Mouse (Mus musculus): Measurements from ENCODE around the gene Pparg. TPM values are rescaled to one million over a fixed set of nuclear protein-coding genes. Genes with fewer than 3 reads are reported as not detected.

Pparg gene
- polyA plus RNA-seq, 1 experiment from 2014 or later, result 17.9 TPM

GRCm38 (mm10) chr6:115527418-115527817 lies 166.7 kb downstream of the Pparg start:
- no peak overlapping the region for H3K4me2 ChIP-seq (replicated peaks)
- no peaks in the 10 kb centered on the region for H3K9me3 ChIP-seq
- no peak overlapping the region for H3K9ac ChIP-seq
- no peaks in the 10 kb centered on the region for H3K27me3 ChIP-seq (replicated peaks)
- no peak overlapping the region for H3K4me3 ChIP-seq (replicated peaks)
- no peak for ATAC-seq
- H3K36me3 ChIP-seq, result no peaks in the 10 kb centered on the region
- H3K27ac ChIP-seq, result no peak overlapping the region
- peaks cover 20% of the 10 kb centered on the region for H3K4me1 ChIP-seq (replicated peaks)
- 77% methylated on average over 3 of the region's 3 CpGs for WGBS

- no peak overlapping the region for H3K4me3 ChIP-seq (replicated peaks)
- H3K4me2 ChIP-seq (replicated peaks), result no peak overlapping the region
- peaks cover 11% of the 10 kb centered on the region; the same call in 1 of the 2 replicates for H3K4me1 ChIP-seq (replicated peaks)
- no peak overlapping the region for H3K27ac ChIP-seq
- 88% methylated on average over 4 of the region's 4 CpGs for WGBS
- ATAC-seq, result no peak
- no peaks in the 10 kb centered on the region for H3K27me3 ChIP-seq (replicated peaks)
- H3K9ac ChIP-seq, result no peak overlapping the region
- H3K36me3 ChIP-seq, result no peaks in the 10 kb centered on the region
- no peaks in the 10 kb centered on the region for H3K9me3 ChIP-seq
Measured at GRCm38 (mm10) chr6:115528372-115528771, 167.6 kb downstream of the Pparg start.

- H3K9ac ChIP-seq, result no peak overlapping the region
- ATAC-seq, result no peak
- no peaks in the 10 kb centered on the region for H3K4me1 ChIP-seq (replicated peaks)
- H3K4me3 ChIP-seq (replicated peaks), result no peak overlapping the region
- no peak overlapping the region for H3K4me2 ChIP-seq (replicated peaks)
- H3K27me3 ChIP-seq (replicated peaks), result no peaks in the 10 kb centered on the region
- WGBS, result 60% methylated on average over 7 of the region's 7 CpGs
- no peaks in the 10 kb centered on the region for H3K36me3 ChIP-seq
- 0 out of 2 replicates have a peak overlapping the region, but pooled peaks have one; percentile 36 for H3K27ac ChIP-seq
- H3K9me3 ChIP-seq, result no peaks in the 10 kb centered on the region
Measured at GRCm38 (mm10) chr6:115534617-115535016, 173.9 kb downstream of the Pparg start.

GRCm38 (mm10) chr6:115536169-115536568 lies 175.4 kb downstream of the Pparg start:
- no peaks in the 10 kb centered on the region for H3K27me3 ChIP-seq (replicated peaks)
- WGBS, result 78% methylated on average over 4 of the region's 4 CpGs
- H3K36me3 ChIP-seq, result no peaks in the 10 kb centered on the region
- no peak overlapping the region for H3K4me3 ChIP-seq (replicated peaks)
- no peak overlapping the region for H3K27ac ChIP-seq
- no peaks in the 10 kb centered on the region for H3K4me1 ChIP-seq (replicated peaks)
- no peak overlapping the region for H3K9ac ChIP-seq
- H3K4me2 ChIP-seq (replicated peaks), result no peak overlapping the region
- no peak for ATAC-seq
- H3K9me3 ChIP-seq, result no peaks in the 10 kb centered on the region

GRCm38 (mm10) chr6:115538645-115539429 lies 178.1 kb downstream of the Pparg start:
- H3K4me3 ChIP-seq (replicated peaks), result no peak overlapping the region
- peak overlapping the region; percentile 36 for H3K9ac ChIP-seq

More at GRCm38 (mm10) chr6:115538645-115539429, 178.1 kb downstream of the Pparg start:
- peak overlapping the region; percentile 33; the same call in 1 of the 2 replicates for H3K27ac ChIP-seq
- H3K9me3 ChIP-seq, result no peaks in the 10 kb centered on the region
- H3K36me3 ChIP-seq, result no peaks in the 10 kb centered on the region
- peak; percentile 89 for ATAC-seq
- peak overlapping the region; percentile 64 for H3K4me2 ChIP-seq (replicated peaks)
- 19% methylated on average over 26 of the region's 26 CpGs for WGBS
- H3K27me3 ChIP-seq (replicated peaks), result no peaks in the 10 kb centered on the region
- peaks cover 10% of the 10 kb centered on the region for H3K4me1 ChIP-seq (replicated peaks)

Other genes with a start within 250 kb of the Pparg start
- gene Syn2, start 226.0 kb upstream of the Pparg start, polyA plus RNA-seq (2015; fragmentation: Nextera tagmentation; extraction: Ambion mirVana), result 3.3 and 3.5 TPM in 2 replicates
- gene Gm17482, start 133.6 kb upstream of the Pparg start, polyA plus RNA-seq (2015; fragmentation: Nextera tagmentation; extraction: Ambion mirVana), result not detected in 2 replicates
- 0.44 and 0.45 TPM in 2 replicates for gene Timp4, start 108.7 kb upstream of the Pparg start, polyA plus RNA-seq (2015; fragmentation: Nextera tagmentation; extraction: Ambion mirVana)
- 26.9 and 27.4 TPM in 2 replicates for gene Tsen2, start 183.7 kb downstream of the Pparg start, polyA plus RNA-seq (2015; fragmentation: Nextera tagmentation; extraction: Ambion mirVana)
- gene Mkrn2os, start 231.6 kb downstream of the Pparg start, polyA plus RNA-seq (2015; fragmentation: Nextera tagmentation; extraction: Ambion mirVana), result 33.1 and 36.9 TPM in 2 replicates
- gene Mkrn2, start 241.0 kb downstream of the Pparg start, polyA plus RNA-seq (2015; fragmentation: Nextera tagmentation; extraction: Ambion mirVana), result 22.5 and 23.0 TPM in 2 replicates

Measured in intestine, embryonic 15.5 days (tissue).